Mouse (Mus musculus) lung, postnatal 25 days (tissue): ENCODE measurements at regions not wholly inside any gene's neighbourhood (a gene's known extent, or its start where the extent isn't known, plus 50 kb on each side); places are given as distances from the start of the nearest gene placed in this dataset.

Source experiments
- DNase-seq: peaks from one replicate; pipeline ENCODE4 v3.0.0; 2022; ENCODE audit warnings: low spot score

- DNase-seq = no peak
Observed at GRCm38 (mm10) chr13:60511101-60511500, 90.6 kb upstream of the Dapk1 start.

DNA sequence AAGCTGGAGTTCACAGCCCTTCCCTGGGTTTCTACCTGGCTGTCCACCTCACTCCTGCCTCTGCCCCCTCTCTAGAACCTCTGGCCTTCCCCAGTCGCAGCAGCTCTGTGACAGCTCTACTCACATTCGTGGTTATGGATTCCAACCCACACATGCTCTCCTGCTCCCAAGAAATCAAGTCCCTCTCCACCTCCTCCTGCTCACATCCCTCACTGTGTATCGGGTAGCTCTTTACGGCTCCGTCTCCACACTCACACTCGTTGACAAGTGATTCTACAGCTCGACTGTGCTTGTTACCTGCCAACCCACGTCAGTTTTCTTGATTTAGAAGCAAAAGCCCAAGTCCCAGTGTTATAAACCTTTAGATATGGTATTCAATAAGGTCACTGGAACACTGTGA, 90.1 kb upstream of the Dapk1 start:
- DNase-seq = no peak

DNA sequence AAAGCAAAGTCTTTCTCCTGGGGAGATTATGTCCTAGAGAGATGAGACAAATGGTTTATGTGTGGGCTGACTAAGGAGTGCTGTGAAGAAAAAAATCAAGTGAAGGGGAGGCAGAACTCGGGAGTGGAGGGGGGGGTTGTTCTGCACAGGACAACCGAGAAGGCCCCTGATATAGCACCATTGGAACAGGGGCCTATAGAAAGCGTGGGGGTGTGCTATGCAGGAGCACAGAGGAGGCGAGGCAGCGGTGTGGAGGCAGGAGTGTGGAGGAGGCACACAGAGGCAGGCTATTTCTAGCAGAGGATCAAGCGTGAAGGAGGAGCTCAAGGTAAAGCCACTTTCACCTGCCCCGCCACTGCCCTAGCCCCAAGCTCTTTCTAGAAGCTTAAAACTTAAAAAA, 88.0 kb upstream of the Dapk1 start:
- no peak for DNase-seq

DNA sequence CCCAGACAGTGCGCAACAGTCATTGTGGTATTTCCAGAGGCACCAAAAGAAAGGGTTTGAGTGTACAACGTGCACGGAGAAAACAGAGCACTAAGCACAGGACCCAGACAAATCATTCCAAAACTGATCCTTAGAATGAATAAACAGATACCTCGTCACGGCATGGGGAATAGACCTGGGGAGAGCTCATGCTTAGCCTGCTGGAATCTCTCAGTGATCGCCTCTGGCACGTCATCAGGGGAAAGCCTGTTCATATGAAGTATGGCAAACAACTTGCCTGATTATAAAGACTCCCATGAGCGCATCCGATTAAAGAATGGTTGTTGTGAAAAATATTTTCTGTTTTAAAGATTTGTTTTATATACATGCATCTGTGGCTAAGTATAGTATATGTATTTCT, 86.9 kb upstream of the Dapk1 start:
- DNase-seq = no peak

GRCm38 (mm10) chr13:60518010-60518409, 83.7 kb upstream of the Dapk1 start:
- no peak for DNase-seq

- DNase-seq = no peak
Observed at GRCm38 (mm10) chr13:60519708-60520107, 82.0 kb upstream of the Dapk1 start.

DNA sequence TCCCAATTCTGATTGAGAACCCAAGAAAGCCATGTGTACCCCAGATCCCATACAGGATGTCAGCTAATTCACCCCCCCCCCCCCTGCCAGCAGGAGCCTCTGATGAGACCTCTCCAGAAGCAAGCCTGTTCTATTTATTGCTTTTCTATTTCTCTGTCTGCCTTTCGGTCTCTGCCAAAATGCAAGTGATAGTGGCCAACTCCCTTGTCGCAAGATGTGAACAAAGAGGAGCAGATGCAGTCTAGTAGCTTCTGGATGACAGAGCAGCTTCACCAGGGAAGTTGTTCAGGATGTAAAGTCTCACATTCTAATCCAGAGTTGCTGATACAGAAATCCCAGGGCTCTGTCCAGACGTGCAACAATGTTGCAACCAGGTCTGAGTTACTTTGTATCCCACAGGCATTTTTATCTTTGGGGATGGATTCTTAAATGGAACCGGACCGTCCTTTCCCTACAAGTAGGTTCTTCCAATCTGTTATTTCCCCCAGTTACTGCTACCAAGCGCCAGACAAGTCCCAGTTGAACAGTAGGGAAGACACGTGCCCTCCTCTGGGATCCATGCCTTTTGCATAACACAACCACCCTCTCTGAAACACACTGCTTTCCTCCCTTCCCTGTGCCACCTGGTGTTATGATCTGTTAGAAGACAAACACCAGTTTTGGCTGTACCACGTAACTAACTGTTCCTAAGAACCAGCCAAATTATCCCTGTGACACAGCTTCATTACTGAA, 78.9 kb upstream of the Dapk1 start:
- DNase-seq = peak; percentile 16

- no peak for DNase-seq
Observed at GRCm38 (mm10) chr13:60527806-60528205, 73.9 kb upstream of the Dapk1 start.

DNA sequence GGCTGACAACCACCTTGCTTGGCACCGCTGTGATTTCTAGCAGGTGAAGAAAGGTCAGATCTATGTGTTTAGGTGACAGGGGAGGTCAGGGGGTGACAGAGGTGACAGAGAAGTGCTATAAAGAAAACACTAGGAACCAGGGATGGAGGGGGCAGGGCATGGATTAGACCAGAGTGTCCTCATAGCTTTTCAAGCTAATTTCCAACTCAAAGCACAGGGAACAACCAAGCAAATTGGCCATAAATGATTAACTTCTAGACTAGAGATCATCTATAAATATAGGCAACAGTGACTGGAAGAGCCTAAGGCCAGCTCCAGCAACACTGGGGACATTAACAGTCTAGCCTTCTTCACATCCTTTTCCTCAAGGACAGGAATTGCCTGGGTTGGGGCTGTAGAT, 72.9 kb upstream of the Dapk1 start:
- DNase-seq = no peak

GRCm38 (mm10) chr13:60529381-60530069, 72.2 kb upstream of the Dapk1 start:
- DNase-seq = no peak

DNA sequence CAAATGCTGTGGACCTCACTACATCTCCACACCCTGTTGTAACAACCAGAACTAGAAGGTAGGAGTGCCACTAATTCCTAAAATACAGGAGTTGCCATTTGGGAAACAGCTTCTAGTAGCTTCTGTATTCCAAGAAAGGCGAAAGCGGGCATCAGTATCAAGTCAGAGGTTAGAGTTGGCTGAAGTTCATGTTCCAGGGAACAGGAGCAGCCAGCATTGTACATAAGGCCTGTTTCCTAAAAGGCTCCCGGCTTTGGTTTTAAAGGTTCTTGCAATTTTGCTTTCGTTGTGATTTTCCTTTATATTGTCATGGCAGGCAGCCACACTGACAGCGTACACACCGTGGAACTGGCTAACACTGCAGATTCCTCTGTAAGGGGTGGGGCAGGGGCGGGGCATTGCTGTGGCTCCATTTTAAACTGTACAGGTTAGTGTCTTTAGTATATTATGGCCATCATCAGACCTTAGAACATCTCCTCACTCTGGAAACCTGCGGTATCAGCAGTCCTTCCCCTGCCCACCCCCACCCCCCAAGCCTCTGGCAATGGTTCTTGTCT, 67.8 kb upstream of the Dapk1 start:
- no peak for DNase-seq

GRCm38 (mm10) chr13:60534501-60534900, 67.2 kb upstream of the Dapk1 start:
- no peak for DNase-seq

DNA sequence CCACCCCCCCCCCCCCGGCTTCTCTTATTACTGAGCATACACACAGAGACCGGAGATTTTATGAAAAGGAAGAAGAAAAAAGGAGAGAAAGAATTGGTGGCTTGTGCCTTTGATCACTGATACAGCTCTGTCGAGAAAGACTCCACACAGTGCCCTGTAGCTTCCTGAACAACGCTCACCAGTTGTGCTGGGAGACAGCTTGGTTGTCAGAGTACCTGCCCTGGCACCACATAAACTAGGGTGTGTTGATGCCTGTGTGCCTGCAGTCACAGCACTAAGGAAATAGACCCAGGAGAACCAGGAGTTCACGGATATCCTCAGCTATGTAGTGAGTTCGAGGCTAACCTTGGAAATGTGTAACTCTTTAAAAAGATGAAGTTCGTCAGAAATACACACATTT, 66.7 kb upstream of the Dapk1 start:
- DNase-seq = no peak

- DNase-seq = no peak
Observed at GRCm38 (mm10) chr13:60536725-60537124, 65.0 kb upstream of the Dapk1 start.

GRCm38 (mm10) chr13:60538110-60538509, 63.6 kb upstream of the Dapk1 start:
- DNase-seq = no peak

- no peak for DNase-seq
Observed at GRCm38 (mm10) chr13:60541165-60541564, 60.6 kb upstream of the Dapk1 start.

DNA sequence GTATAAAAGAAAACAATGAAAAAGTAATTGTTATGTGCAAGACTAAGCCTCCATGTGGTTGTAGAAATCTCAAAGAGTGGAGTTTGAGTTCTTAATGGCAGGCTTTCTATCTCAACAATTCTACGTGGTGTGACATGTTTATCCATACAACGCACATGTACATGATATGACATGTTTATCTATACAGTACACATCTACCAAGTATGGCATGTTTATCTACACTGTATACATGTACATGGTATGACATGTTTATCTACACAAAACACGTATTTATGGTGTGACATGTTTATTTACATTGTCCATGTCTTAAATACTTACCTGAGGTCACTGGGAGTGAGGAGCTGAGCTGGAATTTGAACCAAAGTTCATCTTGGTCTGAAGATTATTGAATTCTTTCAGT, 57.4 kb upstream of the Dapk1 start:
- no peak for DNase-seq

DNA sequence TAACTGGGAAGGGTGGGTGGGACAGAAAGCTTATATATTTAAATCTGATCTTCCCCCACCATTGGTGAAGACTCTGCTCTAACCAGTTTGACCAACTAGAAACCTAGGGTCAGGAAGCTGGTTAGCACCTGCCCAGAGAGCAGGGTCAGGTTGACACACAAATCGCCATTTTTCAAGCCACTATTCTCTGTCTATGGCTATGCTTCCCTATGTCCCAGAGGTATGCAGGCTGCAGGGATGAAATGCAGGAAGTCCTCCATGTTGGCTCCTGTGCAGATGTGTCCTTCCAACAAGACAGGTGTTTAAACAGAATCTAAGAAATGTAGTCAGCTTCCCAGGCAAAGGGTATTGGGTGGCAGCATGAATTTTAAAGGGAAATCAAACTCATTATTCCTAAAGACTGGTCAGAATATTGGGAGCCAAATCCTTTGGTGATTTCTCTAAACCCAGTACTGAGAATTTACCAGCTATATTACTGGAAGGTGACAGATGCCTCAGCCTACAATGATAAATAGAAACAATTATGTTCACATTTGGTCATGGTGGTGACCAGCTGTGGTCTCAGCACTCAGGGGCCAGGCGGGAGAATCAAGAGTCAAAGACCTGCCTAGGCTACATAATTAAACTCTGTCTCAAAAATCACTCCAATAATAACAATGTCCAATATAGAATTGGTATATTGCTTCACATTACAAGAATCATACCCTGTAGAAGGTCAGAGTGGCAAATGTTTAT, 55.6 kb upstream of the Dapk1 start:
- no peak for DNase-seq
